8 mouse cellular contexts compared by ENCODE assay signal in genomic region chr13:95639336-95640116, GRCm38 (mm10). TPM values are rescaled to one million over a fixed set of nuclear protein-coding genes. Genes with fewer than 3 reads are reported as not detected.
DNase-seq lines count a peak whose midpoint lies in the region; ATAC-seq and TF ChIP-seq lines count a peak whose summit lies in the region.

No protein-coding gene starts in this region.

- H3K4me3 ChIP-seq in hindbrain, embryonic 13.5 days, result no peak overlapping the region
- H3K4me3 ChIP-seq in lung, postnatal 0 days (ENCODE audit: low read depth, low read length), result no peak overlapping the region
- no peak overlapping the region for H3K4me3 ChIP-seq in cerebellum, adult 2 months (replicated peaks; ENCODE audit: insufficient read depth, low read depth, low read length)

- no peaks in the 10 kb centered on the region for H3K36me3 ChIP-seq in hindbrain, embryonic 13.5 days
- H3K36me3 ChIP-seq in lung, postnatal 0 days (ENCODE audit: insufficient read depth, low read length), result no peaks in the 10 kb centered on the region

- H3K4me1 ChIP-seq in hindbrain, embryonic 13.5 days (replicated peaks), result peaks cover 19% of the 10 kb centered on the region
- H3K4me1 ChIP-seq in lung, postnatal 0 days (ENCODE audit: insufficient read depth, low read depth, low read length), result peaks cover 8% of the 10 kb centered on the region; the same call in 1 of the 2 replicates
- no peaks in the 10 kb centered on the region for H3K4me1 ChIP-seq in cerebellum, adult 2 months (ENCODE audit: control insufficient read depth, insufficient read depth, low read length)

- no peak overlapping the region for H3K4me2 ChIP-seq in hindbrain, embryonic 13.5 days
- H3K4me2 ChIP-seq in lung, postnatal 0 days (replicated peaks; ENCODE audit: low read depth, low read length), result peak overlapping the region; percentile 22; the same call in 1 of the 2 replicates

- TF ChIP-seq EP300 in lung, postnatal 0 days (IDR thresholded peaks at IDR 0.05), result peak; percentile 53; the same call in 1 of the 2 replicates

- ATAC-seq in hindbrain, embryonic 13.5 days (ENCODE audit: low FRiP score), result peak; percentile 81; the same call in 1 of the 2 replicates
- ATAC-seq in lung, postnatal 0 days, result peak; percentile 82

- TF ChIP-seq CTCF in brain, embryonic 14.5 days (IDR thresholded peaks at IDR 0.05; ENCODE audit: borderline replicate concordance, extremely low read depth, insufficient read depth, insufficient read length), result no peak
- TF ChIP-seq CTCF in lung, postnatal 0 days (IDR thresholded peaks at IDR 0.05), result no peak
- no peak for TF ChIP-seq CTCF in cerebellum, adult 2 months (IDR thresholded peaks at IDR 0.05; ENCODE audit: borderline replicate concordance, insufficient read depth, low read depth, low read length)

- no peaks in the 10 kb centered on the region for H3K27me3 ChIP-seq in hindbrain, embryonic 13.5 days
- no peaks in the 10 kb centered on the region for H3K27me3 ChIP-seq in lung, postnatal 0 days (replicated peaks; ENCODE audit: insufficient read depth, low read length)
- peaks cover 1% of the 10 kb centered on the region; the same call in 1 of the 2 replicates for H3K27me3 ChIP-seq in cerebellum, adult 2 months (ENCODE audit: control insufficient read depth, insufficient read depth, low read length)

- WGBS in hindbrain, embryonic 13.5 days, result 72% methylated on average over 15 of the region's 15 CpGs
- 35% methylated on average over 15 of the region's 15 CpGs for WGBS in lung, postnatal 0 days
- 84% methylated on average over 15 of the region's 15 CpGs for WGBS in cerebellum, adult 2 months

- no peak for TF ChIP-seq POLR2A in brain, embryonic 14.5 days (IDR thresholded peaks at IDR 0.05; ENCODE audit: borderline replicate concordance, extremely low read depth, insufficient read depth, insufficient read length, poor library complexity, severe bottlenecking)
- no peak for TF ChIP-seq POLR2A in cerebellum, adult 2 months (IDR thresholded peaks at IDR 0.05; ENCODE audit: borderline replicate concordance, insufficient read depth, low read length)

- peak overlapping the region; percentile 40; the same call in 1 of the 2 replicates for H3K9ac ChIP-seq in hindbrain, embryonic 13.5 days
- no peak overlapping the region for H3K9ac ChIP-seq in lung, postnatal 0 days (replicated peaks; ENCODE audit: low read depth)

- DNase-seq in adrenal gland, adult 2 months, result peak; percentile 45
- no peak for DNase-seq in adrenal gland, adult 8-10 months
- DNase-seq in brain, embryonic 14.5 days (ENCODE audit: low read depth), result peak; percentile 86
- peak; percentile 84 for DNase-seq in lung, postnatal 0 days (ENCODE audit: low spot score)
- DNase-seq in frontal cortex, postnatal 25 days (ENCODE audit: low spot score in 2 of 2), result no peak
- no peak for DNase-seq in cerebellum, adult 2 months
- DNase-seq in layer of hippocampus, postnatal 14 days (ENCODE audit: low spot score in 2 of 2), result no peak

- peak overlapping the region; percentile 78 for H3K27ac ChIP-seq in hindbrain, embryonic 13.5 days
- H3K27ac ChIP-seq in lung, postnatal 0 days (ENCODE audit: low read length), result peak overlapping the region; percentile 57
- H3K27ac ChIP-seq in cerebellum, adult 2 months (ENCODE audit: insufficient read depth, low read length), result no peak overlapping the region

- H3K9me3 ChIP-seq in hindbrain, embryonic 13.5 days, result no peaks in the 10 kb centered on the region
- no peaks in the 10 kb centered on the region for H3K9me3 ChIP-seq in lung, postnatal 0 days (ENCODE audit: low read length)

RNA-seq across cellular contexts. Expression of gene F2r, which starts 21.2 kb away (rescaled TPM):
- total RNA-seq in adrenal gland, adult 2 months (2021), result 100 to 1,000 TPM; 110 to 154 TPM
- 80.5 and 95.4 TPM in 2 replicates for polyA plus RNA-seq in adrenal gland, adult 2 months (2012; rRNA removed)
- total RNA-seq in adrenal gland, adult 8-10 months (2022), result 100 to 1,000 TPM; 116 to 170 (median 135) TPM
- polyA plus RNA-seq in brain, embryonic 14.5 days (2012; rRNA removed), result 28.7 and 46.5 TPM in 2 replicates
- polyA plus RNA-seq in hindbrain, embryonic 13.5 days (2015; fragmentation: Nextera tagmentation; extraction: Ambion mirVana), result 80.0 and 81.9 TPM in 2 replicates
- 118 and 134 TPM in 2 replicates for polyA plus RNA-seq in lung, postnatal 0 days (2015; fragmentation: Nextera tagmentation; extraction: Ambion mirVana)
- 4.3 and 4.4 TPM in 2 replicates for polyA plus RNA-seq in cerebellum, adult 2 months (2012; rRNA removed)
- total RNA-seq in layer of hippocampus, postnatal 14 days (2021), result 10 to 100 TPM in 1 of 2 experiments, 1 to 10 TPM in 1; 8.8 to 10.3 TPM

RNA-seq across cellular contexts. Expression of gene F2rl2, which starts 57.1 kb away (rescaled TPM):
- total RNA-seq in adrenal gland, adult 2 months (2021), result under 1 TPM; 0.26 to 0.52 TPM
- polyA plus RNA-seq in adrenal gland, adult 2 months (2012; rRNA removed), result 0.12 and 0.44 TPM in 2 replicates
- total RNA-seq in adrenal gland, adult 8-10 months (2022), result under 1 TPM in 1 of 4 experiments, not detected in 3; 0.10 TPM
- polyA plus RNA-seq in brain, embryonic 14.5 days (2012; rRNA removed), result 0.53 and 0.88 TPM in 2 replicates
- polyA plus RNA-seq in hindbrain, embryonic 13.5 days (2015; fragmentation: Nextera tagmentation; extraction: Ambion mirVana), result 0.91 and 1.1 TPM in 2 replicates
- 1.2 and 1.4 TPM in 2 replicates for polyA plus RNA-seq in lung, postnatal 0 days (2015; fragmentation: Nextera tagmentation; extraction: Ambion mirVana)
- 0.36 and 0.44 TPM in 2 replicates for polyA plus RNA-seq in cerebellum, adult 2 months (2012; rRNA removed)
- total RNA-seq in layer of hippocampus, postnatal 14 days (2021), result under 1 TPM; 0.41 to 0.45 TPM

Comparison
In these comparisons a context has a peak if more than half of its experiments do, and no peak if none do; other contexts are left out.
1. DNase-seq: peak in adrenal gland, adult 2 months (single experiment), brain, embryonic 14.5 days (single experiment) and lung, postnatal 0 days (single experiment); none in adrenal gland, adult 8-10 months (single experiment), frontal cortex, postnatal 25 days (0 of 2), cerebellum, adult 2 months (0 of 2) and layer of hippocampus, postnatal 14 days (0 of 2).